Mouse (Mus musculus): ENCODE measurements around the gene Zfp93. TPM values are rescaled to one million over a fixed set of nuclear protein-coding genes. Genes with fewer than 3 reads are reported as not detected.

Gene Zfp93
- total and polyA plus RNA-seq, 2 experiments: 1.3 to 3.6 TPM

- no peaks in the 10 kb centered on the region for H3K36me3 ChIP-seq (ENCODE audit: control insufficient read depth, insufficient read depth, low read length)
- H3K4me3 ChIP-seq (ENCODE audit: insufficient read depth, low read depth, low read length): peak within 1 kb of the TSS; percentile 75
- no peak for TF ChIP-seq CTCF (IDR thresholded peaks at IDR 0.05; ENCODE audit: low read depth, low read length)
- peak; percentile 44; the same call in 1 of the 2 replicates for TF ChIP-seq POLR2A (IDR thresholded peaks at IDR 0.05; ENCODE audit: extremely low read depth, insufficient read depth, low read length)
- H3K4me1 ChIP-seq (ENCODE audit: control insufficient read depth, insufficient read depth, low read length): peaks cover 6% of the 10 kb centered on the region; the same call in 1 of the 2 replicates
- peak within 1 kb of the TSS; percentile 50 for H3K27ac ChIP-seq (replicated peaks; ENCODE audit: insufficient read depth, low read depth, low read length)
- under 1% methylated on average over 33 of the region's 33 CpGs for WGBS
- peak; percentile 93 for DNase-seq (ENCODE audit: extremely low read depth, low read depth, low spot score)
- peak within 1 kb of the TSS; percentile 62 for H3K9ac ChIP-seq (ENCODE audit: low read depth, low read length)
- no peaks in the 10 kb centered on the region for H3K79me2 ChIP-seq (ENCODE audit: control insufficient read depth, insufficient read depth, low read length)
- H3K27me3 ChIP-seq (ENCODE audit: control insufficient read depth, insufficient read depth, low read length): no peaks in the 10 kb centered on the region
Measured at GRCm38 (mm10) chr7:24316567-24317092, 46.4 kb downstream of the Zfp93 start, which contains the start of gene Zfp94. Gene Zfp94, minus strand, starts transcription at chr7:24316666.

DNA sequence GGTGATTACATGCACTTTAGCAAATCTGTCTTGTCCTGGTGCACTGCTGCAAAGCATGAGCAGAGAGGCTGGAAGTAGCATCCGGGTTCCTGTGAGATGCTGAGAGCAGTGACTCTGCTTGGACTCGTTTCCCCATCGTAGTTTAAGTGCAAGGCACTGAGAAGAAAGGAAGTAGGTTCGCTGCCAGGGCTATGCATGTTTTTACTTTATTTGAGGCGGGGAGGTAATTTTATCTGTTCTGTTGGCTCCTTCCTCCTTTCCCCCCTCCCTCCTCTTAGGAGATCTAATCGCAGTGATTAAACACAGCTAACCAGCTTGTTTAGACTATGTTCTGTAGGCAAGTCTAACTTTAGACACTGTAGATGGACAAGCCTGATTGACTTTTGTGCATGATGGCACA is 48.7 kb downstream of the Zfp93 start:
- Histone ChIP-seq H3K27ac (replicated peaks; ENCODE audit: insufficient read depth, low read depth, low read length) (no peak overlapping the region), H3K4me3 (ENCODE audit: insufficient read depth, low read depth, low read length) (no peak overlapping the region)
- 67% methylated on average over 6 of the region's 6 CpGs for WGBS

GRCm38 (mm10) chr7:24322593-24322992 is 52.4 kb downstream of the Zfp93 start:
- no peak for DNase-seq (ENCODE audit: extremely low read depth, low read depth, low spot score)
- no peak overlapping the region for H3K9ac ChIP-seq (ENCODE audit: low read depth, low read length)
- H3K36me3 ChIP-seq (ENCODE audit: control insufficient read depth, insufficient read depth, low read length): no peaks in the 10 kb centered on the region
- peaks cover 5% of the 10 kb centered on the region; the same call in 1 of the 2 replicates for H3K27me3 ChIP-seq (ENCODE audit: control insufficient read depth, insufficient read depth, low read length)
- H3K4me3 ChIP-seq (ENCODE audit: insufficient read depth, low read depth, low read length): no peak overlapping the region
- H3K4me1 ChIP-seq (ENCODE audit: control insufficient read depth, insufficient read depth, low read length): no peaks in the 10 kb centered on the region
- TF ChIP-seq CTCF (IDR thresholded peaks at IDR 0.05; ENCODE audit: low read depth, low read length) (no peak), POLR2A (IDR thresholded peaks at IDR 0.05; ENCODE audit: extremely low read depth, insufficient read depth, low read length) (no peak)
- H3K79me2 ChIP-seq (ENCODE audit: control insufficient read depth, insufficient read depth, low read length): no peaks in the 10 kb centered on the region
- H3K27ac ChIP-seq (replicated peaks; ENCODE audit: insufficient read depth, low read depth, low read length): no peak overlapping the region
- 75% methylated on average over 4 of the region's 4 CpGs for WGBS

More for the DNA sequence above, 48.7 kb downstream of the Zfp93 start:
- peaks cover 6% of the 10 kb centered on the region; the same call in 1 of the 2 replicates for H3K4me1 ChIP-seq (ENCODE audit: control insufficient read depth, insufficient read depth, low read length)
- no peak for TF ChIP-seq POLR2A (IDR thresholded peaks at IDR 0.05; ENCODE audit: extremely low read depth, insufficient read depth, low read length)
- no peak for TF ChIP-seq CTCF (IDR thresholded peaks at IDR 0.05; ENCODE audit: low read depth, low read length)
- no peaks in the 10 kb centered on the region for H3K79me2 ChIP-seq (ENCODE audit: control insufficient read depth, insufficient read depth, low read length)
- no peaks in the 10 kb centered on the region for H3K36me3 ChIP-seq (ENCODE audit: control insufficient read depth, insufficient read depth, low read length)
- no peak for DNase-seq (ENCODE audit: extremely low read depth, low read depth, low spot score)
- no peaks in the 10 kb centered on the region for H3K27me3 ChIP-seq (ENCODE audit: control insufficient read depth, insufficient read depth, low read length)
- no peak overlapping the region for H3K9ac ChIP-seq (ENCODE audit: low read depth, low read length)

DNA sequence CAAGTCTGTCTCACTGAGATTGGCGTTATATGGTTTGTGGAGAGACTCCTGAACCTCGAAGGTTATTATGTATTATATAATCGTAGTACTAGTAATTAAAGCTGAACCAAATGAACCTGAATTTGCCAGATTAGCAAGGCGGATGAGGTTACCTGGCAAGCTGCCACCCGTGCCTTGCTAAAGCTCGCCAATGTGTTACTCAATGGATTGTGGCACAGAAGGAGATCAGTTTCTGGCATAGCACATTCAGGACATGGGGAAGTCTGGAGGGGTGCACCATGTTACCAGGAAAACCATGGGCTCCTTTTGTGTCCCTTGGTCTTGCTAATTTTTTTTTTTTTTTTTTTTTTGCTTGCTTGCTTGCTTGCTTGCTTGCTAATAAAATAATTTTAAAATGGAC is 55.0 kb downstream of the Zfp93 start:
- Histone ChIP-seq H3K27ac (replicated peaks; ENCODE audit: insufficient read depth, low read depth, low read length) (no peak overlapping the region), H3K79me2 (ENCODE audit: control insufficient read depth, insufficient read depth, low read length) (no peaks in the 10 kb centered on the region), H3K4me1 (ENCODE audit: control insufficient read depth, insufficient read depth, low read length) (no peaks in the 10 kb centered on the region), H3K4me3 (ENCODE audit: insufficient read depth, low read depth, low read length) (no peak overlapping the region), H3K27me3 (ENCODE audit: control insufficient read depth, insufficient read depth, low read length) (peaks cover 5% of the 10 kb centered on the region; the same call in 1 of the 2 replicates), H3K36me3 (ENCODE audit: control insufficient read depth, insufficient read depth, low read length) (no peaks in the 10 kb centered on the region), H3K9ac (ENCODE audit: low read depth, low read length) (no peak overlapping the region)
- TF ChIP-seq CTCF (IDR thresholded peaks at IDR 0.05; ENCODE audit: low read depth, low read length) (no peak), POLR2A (IDR thresholded peaks at IDR 0.05; ENCODE audit: extremely low read depth, insufficient read depth, low read length) (no peak)
- WGBS: 81% methylated on average over 6 of the region's 6 CpGs
- no peak for DNase-seq (ENCODE audit: extremely low read depth, low read depth, low spot score)

GRCm38 (mm10) chr7:24325675-24326128 is 55.5 kb downstream of the Zfp93 start:
- Histone ChIP-seq H3K79me2 (ENCODE audit: control insufficient read depth, insufficient read depth, low read length) (no peaks in the 10 kb centered on the region), H3K4me1 (ENCODE audit: control insufficient read depth, insufficient read depth, low read length) (no peaks in the 10 kb centered on the region), H3K27ac (replicated peaks; ENCODE audit: insufficient read depth, low read depth, low read length) (no peak overlapping the region), H3K9ac (ENCODE audit: low read depth, low read length) (no peak overlapping the region), H3K4me3 (ENCODE audit: insufficient read depth, low read depth, low read length) (no peak overlapping the region), H3K36me3 (ENCODE audit: control insufficient read depth, insufficient read depth, low read length) (no peaks in the 10 kb centered on the region), H3K27me3 (ENCODE audit: control insufficient read depth, insufficient read depth, low read length) (peaks cover 5% of the 10 kb centered on the region; the same call in 1 of the 2 replicates)
- 10% methylated on average over 13 of the region's 13 CpGs for WGBS
- DNase-seq (ENCODE audit: extremely low read depth, low read depth, low spot score): no peak
- TF ChIP-seq POLR2A (IDR thresholded peaks at IDR 0.05; ENCODE audit: extremely low read depth, insufficient read depth, low read length) (no peak), CTCF (IDR thresholded peaks at IDR 0.05; ENCODE audit: low read depth, low read length) (no peak)
